In the genomic region with DNA sequence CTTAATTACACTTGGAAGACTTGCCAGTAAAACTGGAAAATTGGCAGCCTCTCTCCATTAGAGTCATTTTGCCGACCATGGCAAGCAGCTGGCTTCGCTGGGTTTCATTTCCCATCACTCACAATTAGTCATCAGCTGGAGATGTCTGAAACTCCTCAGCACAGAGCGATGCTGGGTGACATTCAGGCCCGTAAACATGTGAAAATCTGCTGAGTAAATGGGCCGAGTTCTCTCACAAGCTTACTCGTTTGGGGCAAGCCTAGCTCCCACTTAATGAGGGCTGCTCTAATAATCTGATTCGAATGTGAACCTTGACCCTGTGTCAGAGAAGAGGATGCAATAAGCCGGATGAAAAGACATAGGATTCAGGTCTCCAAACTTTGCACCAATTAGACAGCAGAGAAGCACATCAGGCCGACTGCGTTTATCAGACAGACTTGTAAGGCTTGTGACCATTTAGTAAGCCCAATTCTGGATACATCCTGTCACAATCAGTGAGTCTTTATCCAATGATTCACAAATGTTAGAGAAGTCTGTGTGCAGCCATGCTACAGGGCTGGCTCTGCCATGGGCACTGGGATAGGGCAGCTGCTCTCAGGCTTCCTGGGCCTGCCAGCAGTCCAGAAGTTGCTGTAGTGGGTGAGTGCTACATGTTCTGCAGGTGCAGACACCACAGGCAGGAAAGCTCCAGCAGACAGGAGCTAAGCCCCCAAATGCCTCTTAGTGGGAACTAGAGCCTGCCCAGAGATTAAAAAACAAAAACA, we compare ENCODE assay signal across 10 mouse cellular contexts. TPM values are rescaled to one million over a fixed set of nuclear protein-coding genes. Genes with fewer than 3 reads are reported as not detected.
A peak's percentile ranks its signal among the peaks of the same experiment; 100 is the strongest.
DNase-seq lines count a peak whose midpoint lies in the region; ATAC-seq and TF ChIP-seq lines count a peak whose summit lies in the region.
"Had no signal": no experiment of that assay in that cellular context is flagged by ENCODE, and none has a peak within 500 bp of the region (broad histone marks: within the 10 kb centered on the region; RNA-seq: fewer than 3 reads in every experiment).

No protein-coding gene starts in this region.

- peak; percentile 56 for ATAC-seq in midbrain, embryonic 11.5 days (ENCODE audit: low FRiP score)
- ATAC-seq in hindbrain, postnatal 0 days, result peak; percentile 50
- no peak for ATAC-seq in liver, postnatal 0 days

- no peak overlapping the region for H3K9ac ChIP-seq in midbrain, embryonic 11.5 days (ENCODE audit: low read length)
- H3K9ac ChIP-seq in hindbrain, postnatal 0 days (replicated peaks; ENCODE audit: low read length), result no peak overlapping the region
- no peak overlapping the region for H3K9ac ChIP-seq in liver, postnatal 0 days (replicated peaks)
- H3K9ac ChIP-seq: liver, embryonic 15.5 days had no signal

- H3K9me3 ChIP-seq in midbrain, embryonic 11.5 days (ENCODE audit: control insufficient read depth, low read length), result no peaks in the 10 kb centered on the region
- no peaks in the 10 kb centered on the region for H3K9me3 ChIP-seq in midbrain, embryonic 10.5 days (replicated peaks)
- no peaks in the 10 kb centered on the region for H3K9me3 ChIP-seq in hindbrain, postnatal 0 days (ENCODE audit: low read length)
- no peaks in the 10 kb centered on the region for H3K9me3 ChIP-seq in liver, postnatal 0 days (ENCODE audit: low read length)
- H3K9me3 ChIP-seq: liver, embryonic 15.5 days had no signal

- peaks cover 56% of the 10 kb centered on the region for H3K4me1 ChIP-seq in cerebellum, adult 2 months (ENCODE audit: control insufficient read depth, insufficient read depth, low read length)
- peaks cover 21% of the 10 kb centered on the region for H3K4me1 ChIP-seq in midbrain, embryonic 11.5 days (ENCODE audit: control insufficient read depth, insufficient read depth, low read length)
- H3K4me1 ChIP-seq in midbrain, embryonic 10.5 days, result peaks cover 30% of the 10 kb centered on the region
- H3K4me1 ChIP-seq in hindbrain, postnatal 0 days (ENCODE audit: insufficient read depth, low read length), result peaks cover 17% of the 10 kb centered on the region
- no peaks in the 10 kb centered on the region for H3K4me1 ChIP-seq in liver, postnatal 0 days (ENCODE audit: insufficient read depth)
- H3K4me1 ChIP-seq: liver, embryonic 15.5 days had no signal

- TF ChIP-seq CTCF in cerebellum, adult 2 months (IDR thresholded peaks at IDR 0.05; ENCODE audit: borderline replicate concordance, insufficient read depth, low read depth, low read length), result no peak
- TF ChIP-seq CTCF in hindbrain, postnatal 0 days (IDR thresholded peaks at IDR 0.05; ENCODE audit: low read depth), result no peak
- TF ChIP-seq CTCF in liver, postnatal 0 days (IDR thresholded peaks at IDR 0.05; ENCODE audit: low read depth), result no peak

- WGBS in cerebellum, adult 2 months, result 45% methylated on average over 10 of the region's 10 CpGs
- 58% methylated on average over 10 of the region's 10 CpGs for WGBS in midbrain, embryonic 11.5 days
- WGBS in midbrain, embryonic 10.5 days, result 72% methylated on average over 10 of the region's 10 CpGs
- 41% methylated on average over 10 of the region's 10 CpGs for WGBS in hindbrain, postnatal 0 days
- 74% methylated on average over 10 of the region's 10 CpGs for WGBS in liver, postnatal 0 days (ENCODE audit: insufficient replicate concordance)

- no peaks in the 10 kb centered on the region for H3K27me3 ChIP-seq in cerebellum, adult 2 months (ENCODE audit: control insufficient read depth, insufficient read depth, low read length)
- no peaks in the 10 kb centered on the region for H3K27me3 ChIP-seq in midbrain, embryonic 11.5 days (ENCODE audit: control insufficient read depth, insufficient read depth, low read length)
- H3K27me3 ChIP-seq in midbrain, embryonic 10.5 days (ENCODE audit: low read depth, poor library complexity, severe bottlenecking), result no peaks in the 10 kb centered on the region
- no peaks in the 10 kb centered on the region for H3K27me3 ChIP-seq in hindbrain, postnatal 0 days (ENCODE audit: insufficient read depth, low read length)
- H3K27me3 ChIP-seq in liver, postnatal 0 days (ENCODE audit: insufficient read depth, low read length), result no peaks in the 10 kb centered on the region
- H3K27me3 ChIP-seq: liver, embryonic 15.5 days had no signal

- no peak for TF ChIP-seq POLR2A in cerebellum, adult 2 months (IDR thresholded peaks at IDR 0.05; ENCODE audit: borderline replicate concordance, insufficient read depth, low read length)

- TF ChIP-seq EP300 in liver, postnatal 0 days (IDR thresholded peaks at IDR 0.05; ENCODE audit: low read depth), result no peak

- DNase-seq in cerebellum, adult 2 months, result peak; percentile 25 to 42
- no peak for DNase-seq in cerebellum, adult 9-11 months
- DNase-seq in midbrain, embryonic 11.5 days (ENCODE audit: low spot score, missing footprints), result no peak
- DNase-seq in midbrain, embryonic 10.5 days (ENCODE audit: low spot score), result no peak
- DNase-seq in hindbrain, postnatal 0 days (ENCODE audit: low spot score), result peak; percentile 84
- DNase-seq in retina, embryonic 14.5 days (ENCODE audit: low spot score), result peak; percentile 90
- no peak for DNase-seq in liver, postnatal 0 days
- DNase-seq in liver, result no peak
- DNase-seq: spleen, adult 18-20 months had no signal

- no peak overlapping the region for H3K4me2 ChIP-seq in midbrain, embryonic 11.5 days
- H3K4me2 ChIP-seq in hindbrain, postnatal 0 days (ENCODE audit: low read depth, low read length), result no peak overlapping the region
- H3K4me2 ChIP-seq in liver, postnatal 0 days (ENCODE audit: low read depth, low read length), result no peak overlapping the region
- H3K4me2 ChIP-seq: liver, embryonic 15.5 days had no signal

- peak overlapping the region; percentile 97 for H3K27ac ChIP-seq in cerebellum, adult 2 months (ENCODE audit: insufficient read depth, low read length)
- H3K27ac ChIP-seq in midbrain, embryonic 11.5 days (ENCODE audit: low read depth, low read length), result no peak overlapping the region
- no peak overlapping the region for H3K27ac ChIP-seq in midbrain, embryonic 10.5 days (replicated peaks)
- H3K27ac ChIP-seq in hindbrain, postnatal 0 days, result peak overlapping the region; percentile 45; the same call in 1 of the 2 replicates
- no peak overlapping the region for H3K27ac ChIP-seq in liver, postnatal 0 days (ENCODE audit: low read depth)
- H3K27ac ChIP-seq: liver, embryonic 15.5 days had no signal

- H3K36me3 ChIP-seq in midbrain, embryonic 11.5 days (ENCODE audit: control insufficient read depth, insufficient read depth, low read length), result no peaks in the 10 kb centered on the region
- no peaks in the 10 kb centered on the region for H3K36me3 ChIP-seq in midbrain, embryonic 10.5 days
- H3K36me3 ChIP-seq in hindbrain, postnatal 0 days (ENCODE audit: insufficient read depth, low read length), result no peaks in the 10 kb centered on the region; the same call in 1 of the 2 replicates
- peaks cover 8% of the 10 kb centered on the region for H3K36me3 ChIP-seq in liver, postnatal 0 days (replicated peaks; ENCODE audit: insufficient read depth, low read length)
- H3K36me3 ChIP-seq: liver, embryonic 15.5 days had no signal

- H3K4me3 ChIP-seq in cerebellum, adult 2 months (replicated peaks; ENCODE audit: insufficient read depth, low read depth, low read length), result no peak overlapping the region
- no peak overlapping the region for H3K4me3 ChIP-seq in midbrain, embryonic 11.5 days (ENCODE audit: low read depth, low read length)
- H3K4me3 ChIP-seq in midbrain, embryonic 10.5 days, result no peak overlapping the region
- no peak overlapping the region for H3K4me3 ChIP-seq in hindbrain, postnatal 0 days (ENCODE audit: low read length)
- no peak overlapping the region for H3K4me3 ChIP-seq in liver, postnatal 0 days (ENCODE audit: low read depth, low read length)
- H3K4me3 ChIP-seq: liver, embryonic 15.5 days had no signal

RNA-seq across cellular contexts. Expression of gene Ggact, which starts 29.6 kb away (rescaled TPM):
- polyA plus RNA-seq in cerebellum, adult 2 months (2012; rRNA removed), result 137 and 143 TPM in 2 replicates
- 5.2 and 5.5 TPM in 2 replicates for polyA plus RNA-seq in midbrain, embryonic 11.5 days (2014; fragmentation: Nextera tagmentation; extraction: Ambion mirVana)
- polyA plus RNA-seq in midbrain, embryonic 10.5 days (2016; fragmentation: Nextera tagmentation; extraction: Ambion mirVana), result 3.2 and 5.3 TPM in 2 replicates
- total RNA-seq in hindbrain, postnatal 0 days (2014; rRNA removed), result 18.4 and 36.5 TPM in 2 replicates
- 27.9 and 29.1 TPM in 2 replicates for polyA plus RNA-seq in hindbrain, postnatal 0 days (2015; fragmentation: Nextera tagmentation; extraction: Ambion mirVana)
- polyA plus RNA-seq in liver, postnatal 0 days (2015; fragmentation: Nextera tagmentation; extraction: Ambion mirVana), result 74.0 and 78.4 TPM in 2 replicates

Comparison
In these comparisons a context has a peak if more than half of its experiments do, and no peak if none do; other contexts are left out.
1. DNase-seq: peak in cerebellum, adult 2 months (2 of 2), hindbrain, postnatal 0 days (single experiment) and retina, embryonic 14.5 days (single experiment); none in cerebellum, adult 9-11 months (single experiment), midbrain, embryonic 11.5 days (single experiment), midbrain, embryonic 10.5 days (single experiment), liver, postnatal 0 days (single experiment) and liver (single experiment).
2. H3K27ac ChIP-seq: peak in cerebellum, adult 2 months (single experiment) and hindbrain, postnatal 0 days (single experiment); none in midbrain, embryonic 11.5 days (single experiment), midbrain, embryonic 10.5 days (single experiment) and liver, postnatal 0 days (single experiment).